Mouse (Mus musculus) neural tube, embryonic 15.5 days (tissue): ENCODE measurements around the gene Jund. TPM values are rescaled to one million over a fixed set of nuclear protein-coding genes. Genes with fewer than 3 reads are reported as not detected.

Experiments
- ATAC-seq: fragments of 200-750 bp; cut with Nextera tagmentation; 2 replicates; pipeline ENCODE4 v1.8.0; 2017; ENCODE audit warnings: mild to moderate bottlenecking, moderate TSS enrichment, moderate library complexity; ENCODE audit not compliant: low FRiP score
- H3K27ac ChIP-seq: fragments of 300-500 bp; sonication (generic); replicated peaks from 2 replicates; pipeline ENCODE4 v1.5.1; 2015; ENCODE audit warnings: mild to moderate bottlenecking, inconsistent platforms
- H3K27me3 ChIP-seq: fragments of 300-500 bp; sonication (generic); replicated peaks from 2 replicates; pipeline ENCODE4 v1.6.1; 2015; ENCODE audit warnings: inconsistent platforms
- H3K36me3 ChIP-seq: fragments of 300-500 bp; sonication (generic); 2 replicates; pipeline ENCODE4 v1.6.1; 2015; ENCODE audit warnings: inconsistent platforms
- H3K4me1 ChIP-seq: fragments of 300-500 bp; sonication (generic); 2 replicates; pipeline ENCODE4 v1.6.1; 2015; ENCODE audit warnings: inconsistent platforms
- H3K4me2 ChIP-seq: fragments of 300-500 bp; sonication (generic); 2 replicates; pipeline ENCODE4 v1.6.1; 2015; ENCODE audit warnings: inconsistent platforms, mild to moderate bottlenecking, moderate library complexity
- H3K4me3 ChIP-seq: fragments of 300-500 bp; sonication (generic); replicated peaks from 2 replicates; pipeline ENCODE4 v1.5.1; 2015; ENCODE audit warnings: mild to moderate bottlenecking, inconsistent platforms
- H3K9ac ChIP-seq: fragments of 300-500 bp; sonication (generic); replicated peaks from 2 replicates; pipeline ENCODE4 v1.6.1; 2015; ENCODE audit warnings: mild to moderate bottlenecking, inconsistent platforms
- H3K9me3 ChIP-seq: fragments of 300-500 bp; sonication (generic); replicated peaks from 2 replicates; pipeline ENCODE4 v1.6.1; 2016; ENCODE audit warnings: inconsistent platforms
- WGBS: fragments of 180-500 bp; shearing (Covaris S2); methylation state at CpG from one replicate; pipeline ENCODE4 v1.1.7; 2015; ENCODE audit warnings: mixed read lengths; 5-methylcytosine and 5-hydroxymethylcytosine counted together
- polyA plus RNA-seq: library from polyadenylated mRNA; unstranded; fragments of >200 nt; fragmentation: Nextera tagmentation; extraction: Ambion mirVana; gene quantifications from 2 replicates; pipeline ENCODE4 v1.2.1, GENCODE M21; 2015

The Jund gene
- 73.7 and 82.7 TPM in 2 replicates for polyA plus RNA-seq

DNA sequence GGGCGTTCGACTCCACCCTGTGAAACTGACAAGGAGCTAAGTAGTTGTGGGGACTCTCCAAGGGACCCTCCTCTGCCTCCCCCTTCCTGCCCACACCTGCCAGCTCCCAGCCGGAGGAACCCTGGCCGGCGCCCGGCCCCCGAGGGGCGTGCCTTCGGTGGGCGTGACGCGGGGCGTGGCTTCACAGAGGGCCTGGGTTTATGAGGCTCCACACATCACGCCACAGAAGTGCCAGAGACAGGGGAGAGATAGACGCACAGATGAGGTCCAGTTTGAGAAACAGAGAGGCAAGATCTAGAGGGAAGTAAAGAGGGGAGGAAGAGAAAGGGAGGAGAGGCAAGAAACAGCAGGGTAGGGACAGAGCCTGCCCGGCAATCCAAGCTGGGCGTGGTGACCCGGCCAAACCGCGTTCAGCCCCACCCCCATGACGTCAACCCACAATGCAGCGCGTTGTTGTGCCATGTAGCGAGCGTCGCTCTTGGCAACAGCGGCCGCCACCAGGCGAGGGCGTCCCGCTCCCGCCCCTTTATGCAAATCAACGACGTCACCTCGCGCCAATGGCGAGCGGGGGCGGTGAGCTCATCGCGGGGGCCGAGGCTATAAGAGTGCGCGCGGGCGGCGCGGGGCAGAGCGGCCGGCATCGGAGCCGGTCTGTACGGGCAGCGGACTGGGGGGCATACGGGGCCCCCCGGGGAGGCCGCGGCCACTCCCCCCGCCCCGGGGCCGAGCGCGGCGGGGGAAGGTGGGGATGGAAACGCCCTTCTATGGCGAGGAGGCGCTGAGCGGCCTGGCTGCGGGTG, at the start of gene Jund:
TSS of gene Jund (plus strand) at position 640 of the 800 bp plus-strand sequence.
- WGBS, result under 1% methylated on average over 55 of the region's 69 CpGs
- Histone ChIP-seq H3K27me3 (no peaks in the 10 kb centered on the region), H3K9ac (peak within 1 kb of the TSS; percentile 93), H3K36me3 (no peaks in the 10 kb centered on the region; the same call in 1 of the 2 replicates), H3K4me2 (peak within 1 kb of the TSS; percentile 70), H3K27ac (peak within 1 kb of the TSS; percentile 99), H3K9me3 (no peaks in the 10 kb centered on the region), H3K4me3 (peak within 1 kb of the TSS; percentile 68), H3K4me1 (peaks cover 62% of the 10 kb centered on the region)
- peak; percentile 89 for ATAC-seq

DNA sequence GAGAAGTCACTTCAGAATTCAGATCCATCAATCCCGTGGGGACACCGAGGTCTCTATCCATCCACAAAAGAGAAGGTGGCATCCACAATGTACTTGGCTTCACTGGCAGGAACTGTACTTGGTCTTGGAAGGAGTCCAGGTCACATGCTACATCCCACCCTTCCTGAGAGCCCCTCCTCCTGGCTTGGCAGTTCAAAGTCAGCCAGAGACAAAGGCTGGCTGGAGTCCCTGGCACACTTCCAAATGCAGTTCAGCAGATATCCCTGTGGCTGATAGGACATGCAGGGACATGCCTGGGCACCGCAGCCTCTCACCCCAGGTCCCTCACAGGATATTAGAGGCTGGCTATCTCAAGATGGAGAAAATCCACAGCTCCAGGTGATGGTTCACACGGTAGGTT, 49.4 kb upstream of the Jund start:
- Histone ChIP-seq H3K27ac (peak overlapping the region; percentile 81), H3K4me3 (no peak overlapping the region), H3K36me3 (peaks cover 25% of the 10 kb centered on the region), H3K9me3 (no peaks in the 10 kb centered on the region), H3K27me3 (no peaks in the 10 kb centered on the region), H3K9ac (no peak overlapping the region), H3K4me1 (peaks cover 36% of the 10 kb centered on the region), H3K4me2 (no peak overlapping the region)
- ATAC-seq, result peak; percentile 58
- WGBS, result 34% methylated on average over 4 of the region's 4 CpGs

DNA sequence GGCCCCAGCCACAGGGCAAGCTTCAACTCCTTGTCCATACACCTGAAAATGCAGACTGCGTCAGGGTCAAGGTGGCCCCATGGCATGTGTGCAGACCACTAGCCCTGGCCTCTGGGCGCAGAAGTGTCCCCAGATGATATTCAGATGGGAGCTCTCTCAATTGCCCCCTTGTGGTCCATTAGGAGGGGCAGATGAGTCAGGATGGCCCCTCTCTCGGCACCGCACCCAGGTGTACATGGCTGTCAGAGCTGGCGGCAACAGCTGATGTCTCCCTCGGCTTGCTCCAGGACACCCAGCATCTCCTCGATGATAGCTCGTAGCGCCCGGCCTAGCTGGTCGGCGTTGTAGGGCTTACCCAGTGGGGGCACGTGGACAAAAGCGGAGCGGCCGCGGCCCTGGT, 48.4 kb upstream of the Jund start:
- Histone ChIP-seq H3K36me3 (peaks cover 34% of the 10 kb centered on the region), H3K4me2 (no peak overlapping the region), H3K4me3 (no peak overlapping the region), H3K9me3 (no peaks in the 10 kb centered on the region), H3K27me3 (no peaks in the 10 kb centered on the region), H3K9ac (no peak overlapping the region), H3K4me1 (peaks cover 40% of the 10 kb centered on the region), H3K27ac (0 out of 2 replicates have a peak overlapping the region, but pooled peaks have one; percentile 81)
- WGBS, result 88% methylated on average over 17 of the region's 17 CpGs
- no peak for ATAC-seq

DNA sequence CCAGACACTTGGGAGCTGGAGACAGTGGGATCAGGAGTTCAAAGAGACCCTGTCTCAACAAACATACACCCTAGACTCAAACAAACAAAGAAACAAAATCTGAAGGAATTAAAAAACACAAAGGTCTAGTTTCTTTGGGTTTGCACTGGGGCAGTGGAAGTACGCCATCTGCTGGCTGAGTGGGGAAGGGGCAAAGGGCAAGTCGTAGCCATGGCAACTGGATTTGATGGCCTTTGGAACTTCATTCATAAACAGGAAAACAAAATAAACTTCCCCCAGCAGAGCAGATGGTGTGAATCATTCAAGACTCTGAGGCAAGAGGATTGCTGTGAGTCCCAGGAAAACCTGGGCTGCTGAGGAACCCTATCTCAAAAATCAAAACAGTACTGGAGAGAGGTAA, 45.5 kb upstream of the Jund start:
- 37% methylated on average over 2 of the region's 2 CpGs for WGBS
- Histone ChIP-seq H3K36me3 (peaks cover 35% of the 10 kb centered on the region), H3K27ac (peak overlapping the region; percentile 29; the same call in 1 of the 2 replicates)

DNA sequence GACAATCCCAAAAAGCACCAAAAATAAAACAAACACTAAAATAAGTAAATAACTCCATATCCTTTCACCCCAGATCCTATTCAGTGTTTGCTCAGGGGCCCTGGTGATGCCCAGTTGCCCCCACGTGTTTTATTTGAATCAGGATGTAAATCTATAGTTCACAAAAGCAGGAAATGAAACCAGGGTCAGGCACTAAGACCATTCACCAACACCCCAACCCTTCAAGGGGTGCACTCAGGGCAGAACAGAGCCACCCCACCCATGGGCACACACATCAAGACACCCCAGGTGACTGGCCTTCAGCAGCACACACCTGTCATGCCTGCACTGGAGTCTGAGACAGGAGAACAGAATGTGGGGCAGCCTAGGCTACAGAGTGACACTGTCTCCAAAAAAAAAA, 44.6 kb upstream of the Jund start:
- peaks cover 35% of the 10 kb centered on the region for H3K36me3 ChIP-seq
- H3K4me1 ChIP-seq, result peaks cover 44% of the 10 kb centered on the region
- H3K9me3 ChIP-seq, result no peaks in the 10 kb centered on the region
- ATAC-seq, result no peak
- H3K4me3 ChIP-seq, result no peak overlapping the region
- WGBS, result 59% methylated on average over 1 of the region's 1 CpGs
- no peak overlapping the region for H3K27ac ChIP-seq
- no peak overlapping the region for H3K9ac ChIP-seq
- H3K27me3 ChIP-seq, result no peaks in the 10 kb centered on the region
- no peak overlapping the region for H3K4me2 ChIP-seq

More for the DNA sequence above, 45.5 kb upstream of the Jund start:
- H3K9me3 ChIP-seq, result no peaks in the 10 kb centered on the region
- H3K4me3 ChIP-seq, result no peak overlapping the region
- no peaks in the 10 kb centered on the region for H3K27me3 ChIP-seq
- H3K4me1 ChIP-seq, result peaks cover 40% of the 10 kb centered on the region
- no peak for ATAC-seq
- no peak overlapping the region for H3K9ac ChIP-seq
- H3K4me2 ChIP-seq, result no peak overlapping the region

DNA sequence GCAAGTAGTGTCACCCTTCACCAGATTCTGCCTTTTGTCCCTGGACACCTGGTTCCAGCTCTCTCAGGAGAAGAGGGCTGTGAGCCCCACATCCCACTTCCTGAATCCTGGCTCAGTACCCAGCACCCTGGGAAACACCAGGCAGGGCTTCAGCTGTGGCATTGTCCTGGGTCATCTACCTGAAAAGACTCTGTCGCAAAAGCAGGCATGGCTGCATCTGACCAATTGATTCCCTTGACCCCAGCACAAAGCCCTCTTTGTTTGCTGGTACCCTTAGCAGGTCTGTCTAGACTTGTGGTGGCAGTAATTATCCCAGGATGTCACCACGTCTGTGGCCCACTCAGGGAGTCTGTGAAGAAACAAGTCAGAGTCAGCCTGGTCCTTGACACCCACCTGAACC, 43.3 kb upstream of the Jund start:
- Histone ChIP-seq H3K4me1 (peaks cover 42% of the 10 kb centered on the region), H3K27me3 (no peaks in the 10 kb centered on the region), H3K9me3 (no peaks in the 10 kb centered on the region), H3K4me3 (no peak overlapping the region), H3K36me3 (peaks cover 29% of the 10 kb centered on the region), H3K4me2 (peak overlapping the region; percentile 2; the same call in 1 of the 2 replicates), H3K27ac (peak overlapping the region; percentile 76), H3K9ac (no peak overlapping the region)
- WGBS, result 18% methylated on average over 2 of the region's 2 CpGs
- ATAC-seq, result no peak

DNA sequence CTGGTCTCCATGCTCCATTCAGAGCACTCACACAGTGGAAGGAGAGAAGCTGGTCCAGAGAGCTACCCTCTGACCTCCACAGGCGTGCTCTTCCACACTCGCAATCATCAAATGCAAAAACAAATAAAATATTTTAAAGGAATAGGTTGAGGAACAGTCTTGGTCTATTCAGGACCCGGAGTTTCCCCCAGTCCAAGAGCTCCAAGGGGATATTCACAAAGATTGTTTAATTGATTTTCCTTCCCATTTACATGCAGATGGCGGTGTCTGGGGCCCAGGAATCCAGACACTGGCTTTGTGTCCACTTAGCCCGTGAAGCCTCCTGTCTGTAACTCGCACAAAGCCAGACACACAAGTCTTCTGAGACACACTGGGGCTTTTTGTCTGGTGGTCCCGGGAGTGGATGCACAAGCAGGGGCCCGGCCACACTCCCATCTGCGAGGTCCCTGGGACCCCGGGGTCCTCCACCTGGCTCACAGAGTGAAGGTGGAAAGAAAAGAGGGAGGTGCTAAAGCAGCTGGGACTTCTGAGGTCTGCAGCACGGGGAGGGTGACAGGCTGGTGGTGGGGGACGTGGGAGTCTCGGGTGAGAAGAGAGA, 42.5 kb upstream of the Jund start:
- H3K4me2 ChIP-seq, result peak overlapping the region; percentile 2; the same call in 1 of the 2 replicates
- H3K4me3 ChIP-seq, result no peak overlapping the region
- H3K27ac ChIP-seq, result peak overlapping the region; percentile 76
- WGBS, result 20% methylated on average over 13 of the region's 13 CpGs
- no peaks in the 10 kb centered on the region for H3K27me3 ChIP-seq
- H3K9ac ChIP-seq, result no peak overlapping the region
- peaks cover 21% of the 10 kb centered on the region for H3K36me3 ChIP-seq
- H3K9me3 ChIP-seq, result no peaks in the 10 kb centered on the region
- ATAC-seq, result no peak
- peaks cover 44% of the 10 kb centered on the region for H3K4me1 ChIP-seq

DNA sequence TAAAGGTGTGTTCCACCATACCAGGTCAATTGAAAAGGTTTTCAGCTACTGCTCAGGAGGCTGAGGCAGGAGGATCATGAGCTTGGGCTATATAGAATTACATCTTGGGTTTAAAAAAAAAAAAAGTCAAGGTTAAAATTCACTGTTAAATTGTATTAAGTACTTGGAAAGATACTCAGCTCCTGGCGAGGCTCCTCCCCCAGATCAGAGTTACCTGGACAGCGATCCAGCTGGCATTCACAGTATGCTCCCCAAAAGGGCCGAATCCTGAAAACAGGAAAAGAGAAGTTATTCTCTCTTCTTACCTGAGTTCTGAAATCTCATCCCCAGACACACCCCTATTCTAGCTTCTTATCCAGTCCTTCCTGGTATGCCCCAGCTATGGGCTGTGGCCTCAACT, 41.5 kb upstream of the Jund start:
- WGBS, result 88% methylated on average over 3 of the region's 3 CpGs
- H3K36me3 ChIP-seq, result peaks cover 14% of the 10 kb centered on the region
- H3K9ac ChIP-seq, result no peak overlapping the region
- no peak for ATAC-seq
- H3K27ac ChIP-seq, result peak overlapping the region; percentile 76
- H3K4me2 ChIP-seq, result peak overlapping the region; percentile 91
- H3K4me3 ChIP-seq, result no peak overlapping the region
- H3K4me1 ChIP-seq, result peaks cover 44% of the 10 kb centered on the region
- H3K27me3 ChIP-seq, result no peaks in the 10 kb centered on the region
- no peaks in the 10 kb centered on the region for H3K9me3 ChIP-seq

DNA sequence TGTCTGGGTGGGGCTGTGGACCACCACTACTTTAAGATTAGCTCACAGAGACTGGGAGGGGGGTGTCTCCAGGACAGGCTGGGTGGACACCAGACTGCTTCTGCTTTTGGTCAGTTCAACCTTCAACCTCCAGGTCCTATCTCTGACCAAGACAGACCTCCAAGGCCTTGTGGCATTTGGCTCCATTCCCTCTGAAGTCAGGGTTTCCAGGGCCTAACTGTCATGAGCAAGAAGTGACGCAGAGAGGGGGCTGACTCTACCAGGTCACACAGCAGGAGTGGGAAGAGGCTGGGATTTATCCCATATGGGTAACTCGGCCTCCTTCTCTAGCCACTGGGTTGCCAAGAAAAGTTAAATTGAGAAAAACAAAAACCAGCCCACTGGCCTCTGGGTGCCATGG, 41.0 kb upstream of the Jund start:
- Histone ChIP-seq H3K4me3 (peak overlapping the region; percentile 75), H3K36me3 (peaks cover 10% of the 10 kb centered on the region), H3K9me3 (no peaks in the 10 kb centered on the region), H3K4me2 (peak overlapping the region; percentile 91), H3K9ac (peak overlapping the region; percentile 2; the same call in 1 of the 2 replicates), H3K27me3 (no peaks in the 10 kb centered on the region), H3K27ac (peak overlapping the region; percentile 76), H3K4me1 (peaks cover 44% of the 10 kb centered on the region)
- no peak for ATAC-seq
- 39% methylated on average over 2 of the region's 2 CpGs for WGBS

DNA sequence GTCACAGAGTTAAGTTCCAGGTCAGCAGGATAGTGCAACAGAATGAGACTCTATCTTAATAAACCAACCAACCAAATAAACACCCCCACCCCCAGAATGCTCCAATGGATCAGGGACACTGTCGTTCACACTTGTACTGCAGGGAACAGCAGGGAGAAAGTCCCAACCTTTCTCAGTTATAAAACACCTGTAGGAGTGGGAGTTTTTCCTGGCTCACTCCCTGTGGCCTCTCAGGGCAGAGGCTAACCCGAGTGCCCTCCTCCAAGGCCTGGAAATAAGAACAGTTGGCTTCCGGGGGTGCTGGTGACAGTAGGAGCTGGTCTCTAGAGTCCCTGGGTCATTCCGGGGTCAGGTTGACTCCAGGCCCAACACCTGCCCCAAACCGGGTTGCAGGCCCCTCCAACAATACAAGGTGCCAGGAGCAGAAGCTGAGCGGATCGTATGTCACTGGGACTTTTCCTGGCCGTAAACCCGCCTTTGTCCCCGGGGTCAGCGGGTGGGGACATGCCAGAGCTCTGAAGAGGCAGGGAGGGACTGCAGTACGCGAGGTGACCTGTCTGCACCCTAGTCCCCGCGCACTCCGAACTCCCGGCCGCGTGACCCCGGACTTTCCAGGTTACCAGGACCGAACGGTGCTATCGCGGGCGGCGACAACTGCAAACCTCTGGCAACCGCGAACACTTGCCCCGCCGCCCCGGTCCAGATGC, 39.7 kb upstream of the Jund start:
- Histone ChIP-seq H3K4me3 (peak overlapping the region; percentile 75), H3K4me2 (peak overlapping the region; percentile 91), H3K9me3 (no peaks in the 10 kb centered on the region), H3K27me3 (no peaks in the 10 kb centered on the region), H3K36me3 (peaks cover 10% of the 10 kb centered on the region), H3K27ac (peak overlapping the region; percentile 76), H3K9ac (peak overlapping the region; percentile 84), H3K4me1 (peaks cover 44% of the 10 kb centered on the region)
- peak; percentile 4; the same call in 1 of the 2 replicates for ATAC-seq
- WGBS, result under 1% methylated on average over 31 of the region's 31 CpGs

DNA sequence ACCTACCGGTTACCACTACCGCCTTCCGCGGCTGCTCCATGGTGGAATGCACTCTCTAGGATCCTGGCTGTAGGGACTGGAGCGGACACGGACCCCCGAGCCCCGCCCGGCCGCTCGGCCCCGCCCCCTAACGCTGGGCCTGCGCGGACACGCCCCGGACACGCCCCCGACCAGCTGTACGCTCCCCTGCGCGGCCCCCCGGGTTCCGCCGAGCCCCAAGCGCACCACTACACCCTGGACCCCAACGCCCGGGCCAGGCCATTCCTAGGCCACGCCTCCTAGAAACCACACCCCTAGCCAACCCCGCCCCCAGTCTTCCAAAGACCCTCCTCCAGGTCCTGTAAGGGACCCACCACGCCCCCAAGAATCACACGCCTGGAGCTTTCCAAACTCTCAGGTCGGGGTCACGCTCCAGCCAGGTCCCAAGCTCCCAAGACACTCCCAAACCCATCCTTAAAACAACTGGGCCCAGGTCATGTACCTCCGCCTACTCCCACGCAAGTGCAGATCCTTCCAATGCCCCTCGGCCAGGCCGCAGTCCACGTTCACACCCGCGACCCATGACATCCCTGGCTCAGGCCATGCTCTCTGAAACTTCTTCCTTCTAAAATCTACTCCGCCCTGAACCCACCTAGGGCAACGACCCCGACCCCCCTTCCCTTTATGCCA, 39.0 kb upstream of the Jund start:
- Histone ChIP-seq H3K4me1 (peaks cover 44% of the 10 kb centered on the region), H3K27me3 (no peaks in the 10 kb centered on the region), H3K4me2 (peak overlapping the region; percentile 91), H3K36me3 (peaks cover 8% of the 10 kb centered on the region), H3K9me3 (no peaks in the 10 kb centered on the region), H3K27ac (peak overlapping the region; percentile 76), H3K4me3 (peak overlapping the region; percentile 75), H3K9ac (peak overlapping the region; percentile 84)
- 1% methylated on average over 44 of the region's 44 CpGs for WGBS
- peak; percentile 88 for ATAC-seq
